Mouse (Mus musculus) limb, embryonic 14.5 days (tissue): ENCODE measurements at regions not wholly inside any gene's neighbourhood (a gene's known extent, or its start where the extent isn't known, plus 50 kb on each side); places are given as distances from the start of the nearest gene placed in this dataset.

Experiments used
- ATAC-seq: fragments of 200-750 bp; cut with Nextera tagmentation; 2 replicates; pipeline ENCODE4 v1.8.0; 2017; ENCODE audit warnings: low read depth, moderate number of reproducible peaks, moderate TSS enrichment; ENCODE audit not compliant: low FRiP score
- DNase-seq: peaks from one replicate; pipeline ENCODE4 v3.0.0-alpha.2; 2015; ENCODE audit warnings: low spot score
- H3K27ac ChIP-seq: fragments of 300-500 bp; sonication (generic); replicated peaks from 2 replicates; pipeline ENCODE4 v1.5.1; 2014; ENCODE audit warnings: low read depth, mild to moderate bottlenecking, low read length, moderate library complexity, mixed read lengths
- H3K27me3 ChIP-seq: fragments of 300-500 bp; sonication (generic); 2 replicates; pipeline ENCODE4 v1.6.1; 2014; ENCODE audit warnings: low read length, mixed read lengths; ENCODE audit not compliant: control insufficient read depth, insufficient read depth
- H3K36me3 ChIP-seq: fragments of 300-500 bp; sonication (generic); 2 replicates; pipeline ENCODE4 v1.6.1; 2014; ENCODE audit warnings: mild to moderate bottlenecking, low read length, moderate library complexity, mixed read lengths; ENCODE audit not compliant: control insufficient read depth, insufficient read depth
- H3K4me1 ChIP-seq: fragments of 300-500 bp; sonication (generic); 2 replicates; pipeline ENCODE4 v1.6.1; 2014; ENCODE audit warnings: antibody characterized with exemption, low read length, mixed read lengths; ENCODE audit not compliant: control insufficient read depth, insufficient read depth
- H3K4me2 ChIP-seq: fragments of 300-500 bp; sonication (generic); replicated peaks from 2 replicates; pipeline ENCODE4 v1.6.1; 2014; ENCODE audit warnings: low read depth, mild to moderate bottlenecking, low read length, moderate library complexity; ENCODE audit not compliant: severe bottlenecking
- H3K4me3 ChIP-seq: fragments of 300-500 bp; sonication (generic); replicated peaks from 2 replicates; pipeline ENCODE4 v1.5.1; 2014; ENCODE audit warnings: low read length
- H3K9ac ChIP-seq: fragments of 300-500 bp; sonication (generic); 2 replicates; pipeline ENCODE4 v1.6.1; 2014; ENCODE audit warnings: mild to moderate bottlenecking, low read depth, low read length, moderate library complexity; ENCODE audit not compliant: severe bottlenecking
- H3K9me3 ChIP-seq: fragments of 300-500 bp; sonication (generic); 2 replicates; pipeline ENCODE4 v1.6.1; 2016; ENCODE audit warnings: low read length; ENCODE audit not compliant: control insufficient read depth
- POLR2A ChIP-seq: fragments of 200-500 bp; IDR thresholded peaks from 2 replicates; pipeline ENCODE4 v1.8.0; 2012; ENCODE audit warnings: inconsistent platforms, mild to moderate bottlenecking, moderate library complexity, borderline replicate concordance; ENCODE audit not compliant: insufficient read depth, insufficient read length; ENCODE audit errors: extremely low read depth
- WGBS: fragments of 180-500 bp; shearing (Covaris S2); extraction: QIAGEN DNeasy Blood & Tissue Kit; methylation state at CpG from one replicate; pipeline ENCODE4 v1.1.7; 2014; 5-methylcytosine and 5-hydroxymethylcytosine counted together

GRCm38 (mm10) chr16:73613017-73613416 is 798.6 kb downstream of the Robo2 start:
- no peak overlapping the region for H3K27ac ChIP-seq
- DNase-seq = no peak
- no peak overlapping the region for H3K4me2 ChIP-seq
- H3K9me3 ChIP-seq = no peaks in the 10 kb centered on the region
- H3K9ac ChIP-seq = no peak overlapping the region
- no peaks in the 10 kb centered on the region for H3K4me1 ChIP-seq
- H3K4me3 ChIP-seq = no peak overlapping the region
- ATAC-seq = no peak
- 91% methylated on average over 9 of the region's 9 CpGs for WGBS
- H3K36me3 ChIP-seq = no peaks in the 10 kb centered on the region
- H3K27me3 ChIP-seq = no peaks in the 10 kb centered on the region
- no peak for TF ChIP-seq POLR2A

GRCm38 (mm10) chr16:73591421-73591820 is 820.2 kb downstream of the Robo2 start:
- TF ChIP-seq POLR2A = no peak
- WGBS = 81% methylated on average over 2 of the region's 2 CpGs
- Histone ChIP-seq H3K27ac (no peak overlapping the region), H3K4me2 (no peak overlapping the region), H3K27me3 (no peaks in the 10 kb centered on the region), H3K4me3 (no peak overlapping the region), H3K9me3 (no peaks in the 10 kb centered on the region), H3K4me1 (no peaks in the 10 kb centered on the region), H3K9ac (no peak overlapping the region), H3K36me3 (no peaks in the 10 kb centered on the region)
- no peak for DNase-seq
- no peak for ATAC-seq

DNA sequence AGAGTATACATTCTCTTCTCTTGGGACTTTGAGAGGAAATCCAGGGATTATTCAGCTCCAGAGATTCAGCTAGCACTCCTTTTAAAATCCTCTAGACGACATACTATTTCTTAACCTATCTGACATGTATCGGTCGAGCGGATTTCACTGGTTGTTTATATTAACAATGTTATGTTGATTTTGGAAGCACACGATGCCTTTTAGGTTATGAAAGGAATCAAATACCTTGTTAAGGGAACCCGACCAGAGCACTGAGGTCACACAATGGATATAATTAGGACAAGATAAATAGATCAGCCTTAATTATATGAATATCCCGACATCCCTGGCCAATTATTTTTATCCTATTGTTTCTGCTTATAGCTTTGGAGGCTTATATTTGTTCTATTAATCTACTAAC is 850.4 kb downstream of the Robo2 start:
- H3K9ac ChIP-seq = no peak overlapping the region
- ATAC-seq (no peak), DNase-seq (no peak)
- TF ChIP-seq POLR2A = no peak
- no peaks in the 10 kb centered on the region for H3K4me1 ChIP-seq
- no peaks in the 10 kb centered on the region for H3K27me3 ChIP-seq
- H3K4me2 ChIP-seq = no peak overlapping the region
- 81% methylated on average over 7 of the region's 7 CpGs for WGBS
- H3K9me3 ChIP-seq = no peaks in the 10 kb centered on the region
- no peak overlapping the region for H3K4me3 ChIP-seq
- no peaks in the 10 kb centered on the region for H3K36me3 ChIP-seq
- no peak overlapping the region for H3K27ac ChIP-seq

GRCm38 (mm10) chr16:73556940-73557339 is 854.7 kb downstream of the Robo2 start:
- no peak overlapping the region for H3K4me3 ChIP-seq
- H3K4me1 ChIP-seq = no peaks in the 10 kb centered on the region
- no peaks in the 10 kb centered on the region for H3K36me3 ChIP-seq
- TF ChIP-seq POLR2A = no peak
- H3K27me3 ChIP-seq = no peaks in the 10 kb centered on the region
- H3K9me3 ChIP-seq = no peaks in the 10 kb centered on the region
- H3K27ac ChIP-seq = no peak overlapping the region
- no peak overlapping the region for H3K4me2 ChIP-seq
- ATAC-seq (no peak), DNase-seq (no peak)
- H3K9ac ChIP-seq = no peak overlapping the region
- WGBS = 68% methylated on average over 4 of the region's 4 CpGs

- Histone ChIP-seq H3K9me3 (no peaks in the 10 kb centered on the region), H3K4me1 (no peaks in the 10 kb centered on the region), H3K27me3 (no peaks in the 10 kb centered on the region), H3K9ac (no peak overlapping the region), H3K4me2 (no peak overlapping the region), H3K4me3 (no peak overlapping the region), H3K36me3 (no peaks in the 10 kb centered on the region), H3K27ac (no peak overlapping the region)
- DNase-seq (no peak), ATAC-seq (no peak)
- TF ChIP-seq POLR2A = no peak
- 86% methylated on average over 3 of the region's 3 CpGs for WGBS
Observed at GRCm38 (mm10) chr16:73543651-73544050, 868.0 kb downstream of the Robo2 start.

DNA sequence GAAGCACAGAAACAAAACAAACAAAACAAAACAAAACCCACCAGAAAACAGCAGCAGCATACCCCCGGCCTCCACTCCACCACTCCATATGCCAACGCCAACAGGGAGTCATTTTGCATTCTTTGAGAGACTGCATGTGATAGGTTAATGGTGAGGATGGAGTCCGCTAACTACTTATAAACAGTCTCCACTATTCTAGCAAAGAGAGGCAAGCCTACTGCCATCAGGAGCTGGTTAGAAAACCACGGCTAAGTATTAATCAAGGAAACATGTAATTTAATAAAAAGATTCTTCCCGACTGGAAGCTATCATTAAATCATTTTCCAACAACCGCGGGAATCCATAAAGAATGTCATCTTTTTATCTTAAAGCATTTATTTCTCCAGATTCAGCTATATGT is 873.6 kb downstream of the Robo2 start:
- Histone ChIP-seq H3K9ac (no peak overlapping the region), H3K4me1 (no peaks in the 10 kb centered on the region), H3K9me3 (no peaks in the 10 kb centered on the region), H3K27ac (no peak overlapping the region), H3K4me3 (no peak overlapping the region), H3K4me2 (no peak overlapping the region), H3K27me3 (no peaks in the 10 kb centered on the region), H3K36me3 (no peaks in the 10 kb centered on the region)
- TF ChIP-seq POLR2A = no peak
- DNase-seq = no peak
- ATAC-seq = no peak
- 71% methylated on average over 7 of the region's 7 CpGs for WGBS
